Mouse (Mus musculus): Measurements from ENCODE around the gene Cdc42ep3.

- no peak for TF ChIP-seq ZNF384 (IDR thresholded peaks at IDR 0.05; ENCODE audit: low read depth, low read length)
- no peak for TF ChIP-seq ZC3H11A (IDR thresholded peaks at IDR 0.05; ENCODE audit: borderline replicate concordance, low read depth, low read length)
- TF ChIP-seq MAFK (IDR thresholded peaks at IDR 0.05; ENCODE audit: insufficient read depth, low read depth, low read length): no peak
- no peak for TF ChIP-seq HCFC1 (IDR thresholded peaks at IDR 0.05; ENCODE audit: borderline replicate concordance, insufficient read depth, low read length)
- TF ChIP-seq CHD2 (IDR thresholded peaks at IDR 0.05; ENCODE audit: low read depth, low read length): no peak
Observed at GRCm38 (mm10) chr17:79309506-79309905, 45.4 kb downstream of the Cdc42ep3 start.
